Mouse (Mus musculus) heart, embryonic 13.5 days (tissue): Measurements from ENCODE around the gene Psmb9. TPM values are rescaled to one million over a fixed set of nuclear protein-coding genes. Genes with fewer than 3 reads are reported as not detected.

Source experiments
- ATAC-seq: fragments of 200-750 bp; cut with Nextera tagmentation; 2 replicates; pipeline ENCODE4 v1.8.0; 2017; ENCODE audit warnings: moderate TSS enrichment; ENCODE audit not compliant: insufficient number of reproducible peaks, low FRiP score, low TSS enrichment; ENCODE audit errors: extremely low read depth
- H3K27ac ChIP-seq: fragments of 300-500 bp; sonication (generic); replicated peaks from 2 replicates; pipeline ENCODE4 v1.5.1; 2015; ENCODE audit warnings: moderate library complexity, mild to moderate bottlenecking, inconsistent platforms
- H3K27me3 ChIP-seq: fragments of 300-500 bp; sonication (generic); replicated peaks from 2 replicates; pipeline ENCODE4 v1.6.1; 2015; ENCODE audit warnings: mild to moderate bottlenecking, inconsistent platforms
- H3K36me3 ChIP-seq: fragments of 300-500 bp; sonication (generic); 2 replicates; pipeline ENCODE4 v1.6.1; 2015; ENCODE audit warnings: mild to moderate bottlenecking, inconsistent platforms
- H3K4me1 ChIP-seq: fragments of 300-500 bp; sonication (generic); 2 replicates; pipeline ENCODE4 v1.6.1; 2015; ENCODE audit warnings: inconsistent platforms
- H3K4me2 ChIP-seq: fragments of 300-500 bp; sonication (generic); 2 replicates; pipeline ENCODE4 v1.6.1; 2015; ENCODE audit warnings: inconsistent platforms, mild to moderate bottlenecking, moderate library complexity
- H3K4me3 ChIP-seq: fragments of 300-500 bp; sonication (generic); 2 replicates; pipeline ENCODE4 v1.5.1; 2015; ENCODE audit warnings: moderate library complexity, mild to moderate bottlenecking, inconsistent platforms
- H3K9ac ChIP-seq: fragments of 300-500 bp; sonication (generic); 2 replicates; pipeline ENCODE4 v1.6.1; 2015; ENCODE audit warnings: inconsistent platforms, mild to moderate bottlenecking, moderate library complexity
- H3K9me3 ChIP-seq: fragments of 300-500 bp; sonication (generic); 2 replicates; pipeline ENCODE4 v1.6.1; 2016; ENCODE audit warnings: inconsistent platforms
- WGBS: fragments of 180-500 bp; shearing (Covaris S2); methylation state at CpG from one replicate; pipeline ENCODE4 v1.1.7; 2015; ENCODE audit warnings: mixed read lengths; 5-methylcytosine and 5-hydroxymethylcytosine counted together
- polyA plus RNA-seq: library from polyadenylated mRNA; unstranded; fragments of >200 nt; fragmentation: Nextera tagmentation; extraction: Ambion mirVana; gene quantifications from 2 replicates; pipeline ENCODE4 v1.2.1, GENCODE M21; 2015

Gene Psmb9
- polyA plus RNA-seq, 1 experiment from 2014 or later = 2.1 TPM

DNA sequence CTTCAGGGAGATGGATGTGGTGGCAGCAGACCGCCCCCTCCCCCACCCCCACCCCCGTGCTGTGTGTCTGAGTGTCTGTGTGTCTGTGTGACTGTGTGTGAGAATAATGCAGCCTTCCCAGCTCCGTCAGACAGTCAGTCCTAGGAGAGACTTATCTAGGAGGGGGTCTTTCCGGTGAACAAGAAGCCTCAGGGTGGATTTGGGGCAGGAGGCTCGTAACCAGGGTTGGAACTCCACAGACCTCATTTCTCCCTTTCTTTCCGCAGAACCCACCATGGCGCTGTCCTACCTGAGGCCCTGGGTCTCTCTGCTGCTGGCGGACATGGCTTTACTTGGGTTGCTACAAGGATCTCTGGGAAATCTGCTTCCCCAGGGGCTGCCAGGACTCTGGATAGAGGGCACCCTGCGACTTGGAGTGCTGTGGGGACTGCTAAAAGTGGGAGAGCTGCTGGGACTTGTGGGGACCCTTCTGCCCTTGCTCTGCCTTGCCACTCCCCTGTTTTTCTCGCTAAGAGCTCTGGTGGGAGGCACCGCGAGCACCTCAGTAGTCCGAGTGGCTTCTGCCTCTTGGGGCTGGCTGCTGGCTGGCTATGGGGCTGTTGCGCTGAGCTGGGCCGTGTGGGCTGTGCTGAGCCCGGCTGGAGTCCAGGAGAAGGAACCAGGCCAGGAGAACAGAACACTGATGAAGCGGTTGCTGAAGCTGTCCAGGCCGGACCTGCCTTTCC, 17.6 kb upstream of the Psmb9 start:
- WGBS = 15% methylated on average over 18 of the region's 18 CpGs
- ATAC-seq = no peak

DNA sequence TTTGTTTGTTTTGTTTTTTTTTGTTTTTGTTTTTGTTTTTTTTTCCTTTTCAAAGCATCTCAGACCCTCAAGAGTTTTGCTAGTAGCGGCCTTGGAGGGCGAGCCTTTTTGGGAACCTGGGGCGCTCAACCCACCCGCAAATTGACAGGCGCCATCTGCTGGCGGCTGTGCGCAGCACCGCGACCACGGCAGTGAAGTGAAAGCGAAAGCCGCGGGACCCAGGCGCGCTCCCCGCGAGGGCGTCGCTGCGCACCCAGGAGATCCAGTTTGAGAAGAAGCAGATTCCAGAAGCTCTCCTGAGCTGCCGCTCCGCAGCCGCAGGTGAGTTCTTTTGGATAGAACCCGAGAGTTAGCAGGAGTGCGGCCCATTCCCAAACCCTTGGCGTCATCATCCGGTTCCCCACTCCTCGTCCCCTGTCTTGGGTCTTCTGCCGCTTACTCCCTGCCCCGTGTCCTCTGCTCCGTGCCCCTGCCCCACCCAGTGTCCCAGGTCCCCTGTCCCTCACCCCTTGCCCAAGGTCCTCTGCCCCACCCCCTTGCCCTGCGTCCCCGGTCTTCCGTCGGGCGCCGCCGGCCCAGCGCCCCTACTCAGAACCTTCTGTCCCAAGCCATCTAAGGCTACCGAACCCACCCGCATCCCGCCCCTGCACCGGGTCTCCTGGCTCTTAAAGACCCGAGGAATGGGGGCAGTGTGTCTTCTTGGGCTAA, 16.9 kb upstream of the Psmb9 start:
- Histone ChIP-seq H3K9ac (peak overlapping the region; percentile 87), H3K36me3 (no peaks in the 10 kb centered on the region), H3K4me2 (peak overlapping the region; percentile 99), H3K4me1 (peaks cover 9% of the 10 kb centered on the region), H3K4me3 (peak overlapping the region; percentile 86), H3K9me3 (no peaks in the 10 kb centered on the region), H3K27ac (no peak overlapping the region), H3K27me3 (peaks cover 83% of the 10 kb centered on the region)
- 0 out of 2 replicates have a peak, but pooled peaks have one; percentile 22 for ATAC-seq
- WGBS = under 1% methylated on average over 44 of the region's 44 CpGs

More for the DNA sequence above, 17.6 kb upstream of the Psmb9 start:
- peaks cover 83% of the 10 kb centered on the region for H3K27me3 ChIP-seq
- no peaks in the 10 kb centered on the region for H3K9me3 ChIP-seq
- H3K4me3 ChIP-seq = peak overlapping the region; percentile 86
- H3K4me2 ChIP-seq = peak overlapping the region; percentile 99
- H3K36me3 ChIP-seq = no peaks in the 10 kb centered on the region
- peaks cover 9% of the 10 kb centered on the region for H3K4me1 ChIP-seq
- no peak overlapping the region for H3K27ac ChIP-seq
- H3K9ac ChIP-seq = peak overlapping the region; percentile 87

DNA sequence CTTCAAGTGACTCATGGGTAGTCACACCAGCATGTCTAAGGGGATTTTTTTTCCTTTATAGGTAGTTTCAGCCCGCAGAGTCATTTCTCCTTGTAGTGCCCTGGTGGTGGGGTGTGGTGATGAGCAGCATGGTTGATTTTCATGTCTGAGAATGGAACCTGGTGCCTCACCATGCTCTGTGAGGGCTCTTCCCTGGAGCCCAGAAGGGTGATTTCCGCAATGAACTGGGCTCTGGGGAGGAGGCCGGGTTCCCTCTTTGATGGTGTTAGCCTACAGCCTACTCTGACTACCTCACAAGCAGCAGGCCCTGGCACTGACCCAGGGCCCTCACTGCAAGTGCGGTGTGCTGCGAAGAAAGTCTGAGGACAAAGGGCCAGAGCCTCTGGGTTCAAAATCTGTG, 15.9 kb upstream of the Psmb9 start, which contains the start of gene Tap2:
Gene Tap2, plus strand, starts transcription at position 84 of the 400 bp plus-strand sequence.
- H3K9ac ChIP-seq = peak within 1 kb of the TSS; percentile 87
- ATAC-seq = no peak
- peak within 1 kb of the TSS; percentile 86 for H3K4me3 ChIP-seq
- H3K27me3 ChIP-seq = peaks cover 83% of the 10 kb centered on the region
- WGBS = 67% methylated on average over 5 of the region's 5 CpGs
- peaks cover 9% of the 10 kb centered on the region for H3K4me1 ChIP-seq
- no peaks in the 10 kb centered on the region for H3K36me3 ChIP-seq
- H3K27ac ChIP-seq = no peak within 1 kb of the TSS
- H3K9me3 ChIP-seq = no peaks in the 10 kb centered on the region
- H3K4me2 ChIP-seq = peak within 1 kb of the TSS; percentile 99

- H3K27me3 ChIP-seq = peaks cover 83% of the 10 kb centered on the region
- H3K36me3 ChIP-seq = no peaks in the 10 kb centered on the region
Observed at GRCm38 (mm10) chr17:34202760-34203442, 15.3 kb upstream of the Psmb9 start.

DNA sequence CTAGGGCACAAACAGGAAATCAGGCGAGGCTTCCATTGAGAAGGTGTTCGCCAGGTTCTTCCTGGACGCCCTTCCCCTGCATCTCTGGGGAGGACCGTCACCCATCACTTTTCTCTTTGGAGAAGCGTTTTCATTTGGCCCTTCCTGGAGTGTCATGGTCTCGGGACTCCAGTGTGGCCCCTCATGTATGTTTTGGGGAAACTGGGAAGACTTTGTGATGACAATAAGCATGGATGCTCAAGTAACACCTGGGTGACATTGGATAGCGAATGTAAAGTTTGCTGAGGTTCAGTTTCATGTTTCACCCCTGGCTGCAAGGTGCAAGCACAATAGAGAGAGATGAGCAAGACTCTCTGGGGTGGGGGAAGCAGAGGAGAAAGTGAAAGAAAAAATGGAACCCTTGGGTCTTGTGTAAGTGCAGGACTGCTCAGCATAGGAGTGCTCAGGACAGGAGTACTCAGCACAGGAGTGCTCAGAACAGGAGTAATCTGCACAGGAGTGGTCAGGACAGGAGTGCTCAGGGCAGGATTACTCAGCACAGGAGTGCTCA, 14.0 kb upstream of the Psmb9 start:
- Histone ChIP-seq H3K36me3 (no peaks in the 10 kb centered on the region), H3K27me3 (peaks cover 87% of the 10 kb centered on the region), H3K4me2 (no peak overlapping the region), H3K9ac (no peak overlapping the region), H3K9me3 (no peaks in the 10 kb centered on the region), H3K4me1 (peaks cover 19% of the 10 kb centered on the region), H3K4me3 (no peak overlapping the region), H3K27ac (no peak overlapping the region)
- WGBS = 66% methylated on average over 7 of the region's 7 CpGs
- ATAC-seq = no peak

More at GRCm38 (mm10) chr17:34202760-34203442, 15.3 kb upstream of the Psmb9 start:
- Histone ChIP-seq H3K9ac (no peak overlapping the region), H3K27ac (no peak overlapping the region), H3K4me1 (peaks cover 15% of the 10 kb centered on the region), H3K9me3 (no peaks in the 10 kb centered on the region), H3K4me3 (no peak overlapping the region), H3K4me2 (no peak overlapping the region)
- no peak for ATAC-seq
- WGBS = 71% methylated on average over 4 of the region's 4 CpGs

DNA sequence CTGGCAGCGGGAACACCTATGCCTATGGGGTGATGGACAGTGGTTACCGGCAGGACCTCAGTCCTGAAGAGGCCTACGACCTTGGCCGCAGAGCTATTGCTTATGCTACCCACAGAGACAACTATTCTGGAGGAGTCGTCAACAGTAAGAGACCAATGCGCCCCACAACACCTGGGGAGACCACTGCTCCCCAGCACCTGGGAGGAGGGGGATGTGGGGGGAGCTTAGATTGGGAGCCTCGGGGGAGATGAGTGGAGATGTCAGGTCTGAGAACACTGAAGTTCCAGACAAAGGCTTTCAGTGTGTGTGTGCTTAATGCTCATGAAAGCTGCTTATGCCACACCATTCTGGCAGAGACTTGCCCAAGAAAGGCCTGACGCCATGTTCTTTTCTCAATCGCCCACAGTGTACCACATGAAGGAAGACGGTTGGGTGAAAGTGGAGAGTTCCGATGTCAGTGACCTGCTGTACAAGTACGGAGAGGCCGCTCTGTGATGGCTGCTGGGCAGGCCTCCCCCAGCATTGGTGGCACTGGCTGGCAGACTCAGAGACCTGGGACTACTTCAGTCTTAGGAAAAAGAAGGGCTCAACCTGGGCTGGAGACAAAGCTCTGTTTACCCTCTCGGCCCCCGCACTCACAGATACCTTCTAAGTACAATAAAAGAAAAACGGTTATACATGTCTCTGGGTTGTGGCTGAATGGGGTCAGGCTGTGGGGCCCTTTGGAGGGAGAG, 13.4 kb upstream of the Psmb9 start:
- Histone ChIP-seq H3K4me3 (no peak overlapping the region), H3K4me1 (peaks cover 19% of the 10 kb centered on the region), H3K9me3 (no peaks in the 10 kb centered on the region), H3K27me3 (peaks cover 87% of the 10 kb centered on the region), H3K36me3 (no peaks in the 10 kb centered on the region), H3K27ac (no peak overlapping the region), H3K4me2 (no peak overlapping the region), H3K9ac (no peak overlapping the region)
- 80% methylated on average over 16 of the region's 16 CpGs for WGBS
- ATAC-seq = no peak

DNA sequence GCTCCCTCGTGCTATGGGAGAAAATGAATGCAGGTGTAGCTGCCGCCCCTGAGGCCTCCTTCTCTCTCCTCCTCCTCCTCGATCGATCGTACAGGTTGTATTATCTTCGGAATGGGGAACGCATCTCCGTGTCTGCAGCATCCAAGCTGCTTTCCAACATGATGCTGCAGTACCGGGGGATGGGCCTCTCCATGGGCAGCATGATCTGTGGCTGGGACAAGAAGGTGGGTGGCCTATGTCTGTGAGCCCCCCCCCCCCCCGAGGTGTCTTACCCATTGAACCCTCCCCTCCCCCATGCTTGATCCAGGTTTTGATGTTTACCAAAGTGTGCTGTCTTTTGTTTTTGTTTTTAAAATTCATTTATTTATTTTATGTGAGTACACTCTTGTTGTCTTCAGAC, 12.5 kb upstream of the Psmb9 start:
- H3K36me3 ChIP-seq = no peaks in the 10 kb centered on the region
- H3K4me3 ChIP-seq = no peak overlapping the region
- WGBS = 81% methylated on average over 10 of the region's 10 CpGs
- ATAC-seq = no peak
- H3K4me1 ChIP-seq = peaks cover 12% of the 10 kb centered on the region
- no peak overlapping the region for H3K27ac ChIP-seq
- no peak overlapping the region for H3K4me2 ChIP-seq
- peaks cover 87% of the 10 kb centered on the region for H3K27me3 ChIP-seq
- H3K9ac ChIP-seq = no peak overlapping the region
- no peaks in the 10 kb centered on the region for H3K9me3 ChIP-seq

DNA sequence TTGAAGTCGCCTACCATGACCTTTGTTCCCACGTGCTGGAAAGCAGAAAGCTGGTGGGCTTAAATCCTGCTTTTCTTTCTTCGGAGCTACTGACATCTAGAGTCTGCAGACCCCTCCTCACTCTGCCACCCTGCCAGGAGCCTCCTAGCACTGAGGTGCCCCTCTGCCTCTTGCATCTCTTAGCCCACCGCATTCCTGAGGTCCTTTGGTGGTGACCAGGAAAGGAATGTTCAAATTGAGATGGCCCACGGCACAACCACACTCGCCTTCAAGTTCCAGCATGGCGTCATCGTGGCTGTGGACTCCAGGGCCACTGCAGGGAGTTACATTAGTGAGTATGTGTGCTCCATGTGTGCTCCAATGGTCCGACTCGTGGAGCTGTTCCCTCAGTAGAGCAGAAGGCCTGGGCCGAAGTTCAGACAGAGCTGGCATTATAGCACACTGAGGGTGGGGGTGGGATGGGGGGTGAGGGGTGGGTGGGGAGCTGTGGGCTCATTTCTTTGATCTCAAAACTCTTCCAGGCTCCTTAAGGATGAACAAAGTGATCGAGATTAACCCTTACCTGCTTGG, 11.6 kb upstream of the Psmb9 start:
- no peak for ATAC-seq
- WGBS = 59% methylated on average over 12 of the region's 12 CpGs
- Histone ChIP-seq H3K4me2 (no peak overlapping the region), H3K4me3 (no peak overlapping the region), H3K36me3 (no peaks in the 10 kb centered on the region), H3K27me3 (peaks cover 91% of the 10 kb centered on the region), H3K4me1 (peaks cover 10% of the 10 kb centered on the region), H3K9ac (no peak overlapping the region), H3K9me3 (no peaks in the 10 kb centered on the region), H3K27ac (no peak overlapping the region)

DNA sequence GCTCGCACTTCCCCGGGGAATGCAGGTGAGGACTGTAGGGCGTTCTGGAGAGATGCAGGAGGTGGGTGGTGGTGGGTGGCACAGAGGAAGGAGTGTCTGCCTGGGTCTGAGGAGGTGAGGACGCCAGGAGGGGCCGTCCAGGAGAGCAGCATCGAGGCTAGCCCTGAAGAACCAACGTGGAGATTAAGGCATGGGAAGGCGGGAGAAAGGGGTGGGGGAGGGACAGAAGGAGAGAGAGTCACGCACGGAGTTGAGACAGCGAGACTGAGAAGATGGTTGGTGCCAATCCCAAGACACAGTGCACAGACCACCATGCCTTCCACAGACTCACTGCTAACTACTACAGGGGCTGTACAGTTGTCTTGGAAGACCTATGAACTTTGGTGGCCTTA, 11.0 kb upstream of the Psmb9 start:
- WGBS = 10% methylated on average over 11 of the region's 11 CpGs

GRCm38 (mm10) chr17:34197904-34198520, 10.4 kb upstream of the Psmb9 start:
- Histone ChIP-seq H3K4me2 (peak overlapping the region; percentile 70), H3K36me3 (no peaks in the 10 kb centered on the region), H3K4me1 (peaks cover 10% of the 10 kb centered on the region), H3K27me3 (peaks cover 92% of the 10 kb centered on the region), H3K9me3 (no peaks in the 10 kb centered on the region), H3K27ac (no peak overlapping the region), H3K4me3 (peak overlapping the region; percentile 58), H3K9ac (peak overlapping the region; percentile 71)
- ATAC-seq = no peak
- 2% methylated on average over 32 of the region's 32 CpGs for WGBS

More for the DNA sequence above, 11.0 kb upstream of the Psmb9 start:
- Histone ChIP-seq H3K27me3 (peaks cover 92% of the 10 kb centered on the region), H3K4me3 (peak overlapping the region; percentile 58), H3K4me2 (peak overlapping the region; percentile 70), H3K36me3 (no peaks in the 10 kb centered on the region), H3K9me3 (no peaks in the 10 kb centered on the region), H3K27ac (no peak overlapping the region), H3K4me1 (peaks cover 10% of the 10 kb centered on the region), H3K9ac (peak overlapping the region; percentile 71)
- no peak for ATAC-seq
